Mouse (Mus musculus): ENCODE data around the gene Ldoc1.

DNA sequence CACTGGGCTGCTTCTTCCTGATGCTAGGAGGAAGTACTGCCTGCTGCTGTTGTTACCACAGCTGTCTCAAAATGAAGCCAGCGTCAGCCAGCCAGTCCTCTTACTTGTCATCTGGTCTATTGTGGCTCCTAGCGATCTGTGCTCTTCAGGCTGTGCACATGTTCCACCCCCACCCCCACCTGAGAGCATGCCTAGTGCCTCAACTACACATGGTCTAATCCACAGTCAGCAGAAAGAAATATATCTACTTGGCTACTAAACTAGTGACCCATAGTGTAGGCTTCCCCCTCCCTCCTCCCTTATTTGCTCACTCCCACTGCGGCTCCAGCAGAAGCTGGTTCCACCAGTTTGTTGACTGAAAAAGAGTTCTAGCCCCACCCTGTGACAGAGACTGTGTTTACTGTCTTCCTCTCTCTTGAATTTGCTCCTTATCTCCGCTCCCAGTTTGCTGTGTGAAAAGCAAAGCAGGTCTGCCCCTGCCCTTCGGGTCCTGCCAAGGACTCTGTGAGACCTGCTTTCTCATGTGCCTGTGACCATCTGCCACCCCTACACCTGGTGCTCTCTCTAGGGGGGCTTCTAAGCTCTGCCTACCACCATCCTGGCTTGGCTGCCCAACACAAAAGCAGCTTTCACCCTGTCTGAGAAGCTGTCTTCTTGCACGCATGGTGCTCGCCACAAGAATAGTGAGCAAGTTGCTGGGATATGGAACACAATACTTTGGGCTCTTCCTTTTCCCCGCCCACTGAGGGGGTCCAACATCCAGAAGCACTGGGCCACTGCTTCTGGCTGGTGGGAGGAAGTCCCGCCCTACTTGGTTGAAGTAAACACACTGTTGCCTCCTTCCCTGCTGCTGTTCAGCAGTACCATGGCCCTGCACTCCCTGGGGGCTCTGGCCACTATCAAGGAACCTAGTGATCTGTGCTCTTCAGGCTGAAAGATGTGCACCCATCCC, 14.0 kb downstream of the Ldoc1 start:
- TF ChIP-seq GATA1 (IDR thresholded peaks at IDR 0.05; ENCODE audit: low read length) = no peak
- no peak for TF ChIP-seq TAL1 (IDR thresholded peaks at IDR 0.05; ENCODE audit: low read length)
